Mouse (Mus musculus) neural tube, embryonic 14.5 days (tissue): Measurements from ENCODE around the gene Vamp5. TPM values are rescaled to one million over a fixed set of nuclear protein-coding genes. Genes with fewer than 3 reads are reported as not detected.

Experiments
- ATAC-seq: fragments of 200-750 bp; cut with Nextera tagmentation; 2 replicates; pipeline ENCODE4 v1.8.0; 2017; ENCODE audit warnings: low read depth, mild to moderate bottlenecking, moderate TSS enrichment, moderate library complexity
- H3K27ac ChIP-seq: fragments of 300-500 bp; sonication (generic); 2 replicates; pipeline ENCODE4 v1.5.1; 2014; ENCODE audit warnings: low read depth, mild to moderate bottlenecking, control low read depth, low read length, moderate library complexity, mixed read lengths
- H3K27me3 ChIP-seq: fragments of 300-500 bp; sonication (generic); 2 replicates; pipeline ENCODE4 v1.6.1; 2014; ENCODE audit warnings: low read length; ENCODE audit not compliant: control insufficient read depth, insufficient read depth
- H3K36me3 ChIP-seq: fragments of 300-500 bp; sonication (generic); 2 replicates; pipeline ENCODE4 v1.6.1; 2014; ENCODE audit warnings: low read length, mixed read lengths; ENCODE audit not compliant: control insufficient read depth, insufficient read depth
- H3K4me1 ChIP-seq: fragments of 300-500 bp; sonication (generic); 2 replicates; pipeline ENCODE4 v1.6.1; 2014; ENCODE audit warnings: low read length; ENCODE audit not compliant: control insufficient read depth, insufficient read depth
- H3K4me2 ChIP-seq: fragments of 300-500 bp; sonication (generic); 2 replicates; pipeline ENCODE4 v1.6.1; 2014; ENCODE audit warnings: mild to moderate bottlenecking, low read depth, low read length, control low read depth
- H3K4me3 ChIP-seq: fragments of 300-500 bp; sonication (generic); 2 replicates; pipeline ENCODE4 v1.5.1; 2014; ENCODE audit warnings: low read depth, low read length, control low read depth, mixed read lengths
- H3K9ac ChIP-seq: fragments of 300-500 bp; sonication (generic); replicated peaks from 2 replicates; pipeline ENCODE4 v1.6.1; 2014; ENCODE audit warnings: low read depth, mild to moderate bottlenecking, control low read depth, low read length, mixed read lengths
- H3K9me3 ChIP-seq: fragments of 300-500 bp; sonication (generic); 2 replicates; pipeline ENCODE4 v1.6.1; 2016; ENCODE audit warnings: low read length; ENCODE audit not compliant: control insufficient read depth
- WGBS: fragments of 180-500 bp; shearing (Covaris S2); extraction: QIAGEN DNeasy Blood & Tissue Kit; methylation state at CpG from one replicate; pipeline ENCODE4 v1.1.7; 2014; 5-methylcytosine and 5-hydroxymethylcytosine counted together
- polyA plus RNA-seq: library from polyadenylated mRNA; unstranded; fragments of >200 nt; fragmentation: Nextera tagmentation; extraction: Ambion mirVana; gene quantifications from 2 replicates; pipeline ENCODE4 v1.2.1, GENCODE M21; 2014

The Vamp5 gene
- polyA plus RNA-seq, 1 experiment from 2014 or later, result 3.1 TPM

DNA sequence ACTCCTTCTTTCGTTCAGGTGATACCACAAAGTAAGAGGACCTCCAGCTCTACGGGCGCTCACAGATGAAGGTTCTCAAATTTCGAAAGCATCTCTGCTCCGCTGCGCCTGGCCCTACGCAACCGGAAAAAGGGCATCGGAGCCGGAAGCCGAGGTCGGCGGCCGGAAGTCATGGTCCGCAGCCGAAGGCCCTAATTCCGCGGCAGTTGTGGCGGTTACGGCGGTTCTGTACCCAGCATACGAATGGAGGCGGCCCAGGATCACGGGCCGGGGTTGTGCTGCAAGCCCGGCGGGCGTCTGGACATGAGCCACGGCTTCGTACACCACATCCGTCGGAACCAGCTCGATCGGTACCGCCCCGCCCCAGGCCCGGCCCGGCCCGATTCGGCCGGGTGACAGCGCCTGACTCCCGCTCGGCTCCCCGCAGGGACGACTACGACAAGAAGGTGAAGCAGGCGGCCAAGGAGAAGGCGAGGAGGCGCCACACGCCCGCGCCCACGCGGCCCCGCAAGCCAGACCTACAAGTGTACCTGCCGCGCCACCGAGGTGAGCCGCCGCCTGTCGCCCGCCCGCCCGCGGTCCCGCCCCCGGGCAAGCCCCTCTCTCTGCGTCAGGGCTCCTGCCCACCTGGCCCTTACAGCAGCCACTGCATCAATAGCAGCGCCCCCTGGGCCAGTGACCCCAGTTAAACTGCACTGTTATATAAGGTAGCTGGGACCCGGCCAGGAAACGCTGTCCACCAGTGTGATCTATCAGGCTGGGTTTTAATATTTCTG lies 32.9 kb downstream of the Vamp5 start, which contains the start of gene 0610030E20Rik:
Gene 0610030E20Rik, plus strand, starts transcription at position 152 of the 776 bp plus-strand sequence.
- H3K4me1 ChIP-seq, result peaks cover 19% of the 10 kb centered on the region

GRCm38 (mm10) chr6:72346261-72346660 lies 34.0 kb downstream of the Vamp5 start:
- H3K36me3 ChIP-seq, result peaks cover 7% of the 10 kb centered on the region; the same call in 1 of the 2 replicates
- no peak for ATAC-seq
- peak overlapping the region; percentile 86; the same call in 1 of the 2 replicates for H3K4me2 ChIP-seq
- H3K27me3 ChIP-seq, result peaks cover 3% of the 10 kb centered on the region
- H3K27ac ChIP-seq, result no peak overlapping the region
- H3K4me3 ChIP-seq, result peak overlapping the region; percentile 81; the same call in 1 of the 2 replicates
- H3K4me1 ChIP-seq, result peaks cover 19% of the 10 kb centered on the region
- no peaks in the 10 kb centered on the region for H3K9me3 ChIP-seq
- no peak overlapping the region for H3K9ac ChIP-seq
- 90% methylated on average over 4 of the region's 4 CpGs for WGBS

More for the DNA sequence above, 32.9 kb downstream of the Vamp5 start, which contains the start of gene 0610030E20Rik:
- WGBS, result under 1% methylated on average over 72 of the region's 72 CpGs
- peaks cover 3% of the 10 kb centered on the region for H3K27me3 ChIP-seq
- H3K36me3 ChIP-seq, result peaks cover 7% of the 10 kb centered on the region; the same call in 1 of the 2 replicates
- ATAC-seq, result peak; percentile 72
- H3K4me3 ChIP-seq, result peak within 1 kb of the TSS; percentile 81
- peak within 1 kb of the TSS; percentile 86 for H3K4me2 ChIP-seq
- H3K9ac ChIP-seq, result peak within 1 kb of the TSS; percentile 93
- no peaks in the 10 kb centered on the region for H3K9me3 ChIP-seq
- peak within 1 kb of the TSS; percentile 87 for H3K27ac ChIP-seq

DNA sequence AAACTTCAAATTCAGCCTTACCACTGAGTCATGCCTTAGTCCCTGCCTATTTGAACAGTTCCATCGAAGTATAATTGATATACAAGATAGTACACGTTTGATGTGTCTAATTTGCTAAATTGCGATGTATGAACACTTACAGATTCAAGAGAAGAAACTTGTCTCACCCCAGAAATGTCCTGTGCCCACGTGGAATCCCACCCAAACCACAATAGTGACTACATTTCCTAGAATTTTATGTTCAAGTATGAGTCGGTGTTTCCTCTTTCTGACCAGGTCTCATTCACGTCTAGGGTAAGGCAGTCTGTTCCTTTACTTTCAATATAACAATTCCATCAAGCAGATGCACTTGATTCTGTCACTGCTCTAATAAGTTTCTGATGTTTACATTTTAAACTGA lies 34.6 kb downstream of the Vamp5 start:
- no peak overlapping the region for H3K9ac ChIP-seq
- 0 out of 2 replicates have a peak, but pooled peaks have one; percentile 0 for ATAC-seq
- no peaks in the 10 kb centered on the region for H3K9me3 ChIP-seq
- peaks cover 7% of the 10 kb centered on the region; the same call in 1 of the 2 replicates for H3K36me3 ChIP-seq
- H3K4me1 ChIP-seq, result peaks cover 19% of the 10 kb centered on the region
- peak overlapping the region; percentile 84 for H3K4me3 ChIP-seq
- 52% methylated on average over 6 of the region's 6 CpGs for WGBS
- peaks cover 3% of the 10 kb centered on the region for H3K27me3 ChIP-seq
- peak overlapping the region; percentile 92 for H3K4me2 ChIP-seq
- no peak overlapping the region for H3K27ac ChIP-seq

DNA sequence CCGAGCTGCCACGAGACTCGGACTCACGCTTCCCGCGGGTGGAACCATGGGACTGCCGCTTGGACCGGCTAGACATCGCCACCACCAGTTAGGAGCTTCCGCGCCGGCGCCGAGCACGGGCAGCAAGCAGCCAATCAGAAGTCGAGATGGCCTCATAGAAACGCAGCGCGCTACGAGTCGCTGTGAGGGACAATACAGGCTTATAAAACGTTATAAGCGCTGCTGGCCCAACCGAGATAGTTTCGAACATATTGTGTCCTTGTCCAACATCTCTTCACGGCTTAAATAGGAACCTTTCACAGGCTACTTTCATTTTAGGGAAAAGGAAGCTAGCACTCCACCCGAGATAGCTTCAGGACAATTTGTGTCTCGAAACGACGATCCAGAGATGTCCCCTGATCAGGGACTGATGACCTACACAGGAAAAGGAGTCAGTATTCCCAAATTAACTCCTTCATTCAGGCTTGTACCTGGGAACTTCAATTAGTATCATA lies 35.1 kb downstream of the Vamp5 start, which contains the start of gene Usp39:
Gene Usp39, minus strand, starts transcription at position 111 of the 494 bp plus-strand sequence.
- Histone ChIP-seq H3K4me3 (peak within 1 kb of the TSS; percentile 84), H3K4me2 (peak within 1 kb of the TSS; percentile 92), H3K9ac (peak within 1 kb of the TSS; percentile 81), H3K9me3 (no peaks in the 10 kb centered on the region), H3K27me3 (peaks cover 3% of the 10 kb centered on the region), H3K36me3 (peaks cover 4% of the 10 kb centered on the region; the same call in 1 of the 2 replicates), H3K4me1 (peaks cover 19% of the 10 kb centered on the region), H3K27ac (peak within 1 kb of the TSS; percentile 63)
- ATAC-seq, result peak; percentile 85
- under 1% methylated on average over 30 of the region's 30 CpGs for WGBS

- Histone ChIP-seq H3K36me3 (0 out of 2 replicates have a peak, but pooled peaks cover 4% of the 10 kb centered on the region), H3K27ac (peak overlapping the region; percentile 63), H3K9ac (peak overlapping the region; percentile 81), H3K27me3 (peaks cover 3% of the 10 kb centered on the region), H3K4me3 (peak overlapping the region; percentile 84), H3K4me2 (peak overlapping the region; percentile 92), H3K9me3 (no peaks in the 10 kb centered on the region), H3K4me1 (peaks cover 19% of the 10 kb centered on the region)
- under 1% methylated on average over 17 of the region's 42 CpGs for WGBS
- ATAC-seq, result no peak
These were observed 35.7 kb downstream of the Vamp5 start for GRCm38 (mm10) chr6:72344396-72345073.

DNA sequence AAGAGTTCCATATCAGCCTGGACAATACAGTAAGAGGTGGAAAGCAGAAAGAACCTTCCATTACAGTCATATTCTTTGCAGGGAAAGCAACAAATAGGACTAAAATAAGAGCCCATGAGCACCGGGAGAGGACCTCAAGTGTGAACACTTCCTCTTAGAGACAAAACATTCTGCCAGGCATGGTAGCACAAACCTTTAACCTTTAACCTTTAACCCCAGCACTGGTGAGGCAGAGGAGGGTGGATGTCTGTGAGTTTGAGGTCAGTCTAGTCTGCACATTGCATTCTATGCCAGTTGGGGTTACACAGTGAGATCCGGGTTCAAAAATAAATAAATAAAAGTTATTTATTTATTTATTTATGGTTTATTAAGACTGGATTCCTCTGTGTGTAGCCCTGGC lies 39.8 kb downstream of the Vamp5 start:
- Histone ChIP-seq H3K4me2 (no peak overlapping the region), H3K9me3 (no peaks in the 10 kb centered on the region), H3K27me3 (no peaks in the 10 kb centered on the region), H3K36me3 (peaks cover 21% of the 10 kb centered on the region), H3K27ac (no peak overlapping the region), H3K9ac (no peak overlapping the region), H3K4me3 (no peak overlapping the region), H3K4me1 (peaks cover 8% of the 10 kb centered on the region)
- ATAC-seq, result no peak
- WGBS, result 62% methylated on average over 2 of the region's 2 CpGs

DNA sequence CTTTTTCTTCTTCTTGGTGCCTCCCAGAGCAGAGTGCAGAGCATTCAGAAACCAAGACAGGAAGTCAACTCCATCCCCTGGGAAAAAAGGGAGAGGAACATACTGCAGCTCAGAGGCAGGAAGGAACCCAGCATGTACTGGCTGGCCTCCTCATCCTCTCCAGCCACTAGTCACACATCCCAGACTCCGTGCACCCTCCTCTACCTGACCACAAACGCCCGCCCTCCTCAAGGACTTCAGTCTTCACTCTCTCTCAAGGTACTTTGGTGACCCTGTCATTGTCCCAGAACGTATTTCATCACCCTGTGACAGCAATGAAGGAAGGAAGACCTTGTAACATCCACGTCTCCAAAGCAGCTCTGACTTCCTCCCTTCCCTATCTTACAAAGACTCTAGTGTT lies 47.2 kb downstream of the Vamp5 start:
- WGBS, result 74% methylated on average over 5 of the region's 5 CpGs
- Histone ChIP-seq H3K4me2 (no peak overlapping the region), H3K4me1 (no peaks in the 10 kb centered on the region), H3K9ac (no peak overlapping the region), H3K36me3 (peaks cover 54% of the 10 kb centered on the region), H3K27me3 (no peaks in the 10 kb centered on the region), H3K27ac (no peak overlapping the region), H3K4me3 (no peak overlapping the region), H3K9me3 (no peaks in the 10 kb centered on the region)
- no peak for ATAC-seq

DNA sequence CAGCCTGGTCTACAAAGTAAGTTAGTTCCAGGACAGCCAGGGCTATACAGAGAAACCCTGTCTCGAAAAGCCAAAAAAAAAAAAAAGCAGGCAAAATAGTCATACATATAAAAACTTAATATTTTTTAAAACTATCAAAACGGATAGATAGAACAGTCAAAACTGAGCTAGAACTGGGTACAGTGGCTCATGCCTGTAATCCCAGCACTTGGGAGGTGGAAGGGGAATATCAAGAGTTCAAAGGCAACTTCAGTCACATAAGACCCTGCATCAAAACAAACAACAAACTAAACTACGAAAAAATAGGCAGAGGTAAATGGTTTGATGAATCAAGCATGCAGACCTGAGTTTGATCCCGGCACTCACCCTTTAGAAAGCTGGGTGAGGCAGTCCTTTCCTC lies 50.1 kb downstream of the Vamp5 start:
- Histone ChIP-seq H3K4me1 (no peaks in the 10 kb centered on the region), H3K27me3 (no peaks in the 10 kb centered on the region), H3K9ac (no peak overlapping the region), H3K4me3 (no peak overlapping the region), H3K4me2 (no peak overlapping the region), H3K36me3 (peaks cover 50% of the 10 kb centered on the region), H3K27ac (no peak overlapping the region), H3K9me3 (no peaks in the 10 kb centered on the region)
- no peak for ATAC-seq
- 92% methylated on average over 4 of the region's 4 CpGs for WGBS
